ENCODE assay signal across 10 mouse cellular contexts in genomic region chr6:51174443-51175021, GRCm38 (mm10).
DNase-seq lines count a peak whose midpoint lies in the region; ATAC-seq and TF ChIP-seq lines count a peak whose summit lies in the region.
"Had no signal": no experiment of that assay in that cellular context is flagged by ENCODE, and none has a peak within 500 bp of the region (broad histone marks: within the 10 kb centered on the region; RNA-seq: fewer than 3 reads in every experiment).

No protein-coding gene starts in this region.

- no peak for TF ChIP-seq POLR2A in testis, adult 2 months (IDR thresholded peaks at IDR 0.05; ENCODE audit: control insufficient read depth, low read depth, low read length)

- H3K27me3 ChIP-seq in heart, embryonic 15.5 days = peaks cover 36% of the 10 kb centered on the region
- peaks cover 5% of the 10 kb centered on the region; the same call in 1 of the 2 replicates for H3K27me3 ChIP-seq in testis, adult 2 months (ENCODE audit: control insufficient read depth, insufficient read depth, low read length)
- no peaks in the 10 kb centered on the region for H3K27me3 ChIP-seq in limb, embryonic 11.5 days (ENCODE audit: control insufficient read depth, insufficient read depth, low read length)

- intact Hi-C loops in heart, postnatal 10 days (cut with DNase I) = loop anchor here (5.0 kb wide), 3 partner anchors 988 to 1143 kb away; partner anchors contain the start of genes Hoxa2 and Hoxa9

- H3K4me1 ChIP-seq in heart, embryonic 15.5 days (replicated peaks) = peaks cover 28% of the 10 kb centered on the region
- H3K4me1 ChIP-seq in testis, adult 2 months (ENCODE audit: control insufficient read depth, insufficient read depth, low read length) = peaks cover 9% of the 10 kb centered on the region
- peaks cover 20% of the 10 kb centered on the region for H3K4me1 ChIP-seq in limb, embryonic 11.5 days (ENCODE audit: control insufficient read depth, insufficient read depth, low read length)

- no peak overlapping the region for H3K9ac ChIP-seq in heart, embryonic 15.5 days
- H3K9ac ChIP-seq in limb, embryonic 11.5 days (ENCODE audit: low read length) = peak overlapping the region; percentile 85

- H3K9me3 ChIP-seq in heart, embryonic 15.5 days (replicated peaks) = no peaks in the 10 kb centered on the region
- no peaks in the 10 kb centered on the region for H3K9me3 ChIP-seq in limb, embryonic 11.5 days (ENCODE audit: control insufficient read depth, low read length)

- H3K27ac ChIP-seq in heart, embryonic 15.5 days = no peak overlapping the region
- H3K27ac ChIP-seq in testis, adult 2 months (ENCODE audit: control insufficient read depth, insufficient read depth, low read depth, low read length) = no peak overlapping the region
- H3K27ac ChIP-seq in limb, embryonic 11.5 days (replicated peaks; ENCODE audit: low read depth, low read length) = peak overlapping the region; percentile 96

- ATAC-seq in heart, embryonic 15.5 days (replicated peaks; ENCODE audit: insufficient number of reproducible peaks, insufficient read depth, low FRiP score, low read depth) = no peak
- no peak for ATAC-seq in limb, embryonic 11.5 days (ENCODE audit: insufficient number of reproducible peaks, low FRiP score, low TSS enrichment, low read depth)

- TF ChIP-seq CTCF in testis, adult 2 months (IDR thresholded peaks at IDR 0.05; ENCODE audit: control insufficient read depth, insufficient read depth, insufficient replicate concordance, low read depth, low read length) = no peak

- H3K4me2 ChIP-seq in heart, embryonic 15.5 days = peak overlapping the region; percentile 83
- peak overlapping the region; percentile 83 for H3K4me2 ChIP-seq in limb, embryonic 11.5 days (ENCODE audit: low read depth, severe bottlenecking)

- 19% methylated on average over 18 of the region's 18 CpGs for WGBS in heart, embryonic 15.5 days
- 1% methylated on average over 18 of the region's 18 CpGs for WGBS in limb, embryonic 11.5 days

- H3K36me3 ChIP-seq in heart, embryonic 15.5 days = no peaks in the 10 kb centered on the region
- H3K36me3 ChIP-seq in testis, adult 2 months (ENCODE audit: control insufficient read depth, insufficient read depth, low read length) = no peaks in the 10 kb centered on the region
- H3K36me3 ChIP-seq in limb, embryonic 11.5 days (ENCODE audit: control insufficient read depth, insufficient read depth, low read length) = no peaks in the 10 kb centered on the region

- H3K4me3 ChIP-seq in heart, embryonic 15.5 days = peak overlapping the region; percentile 48
- H3K4me3 ChIP-seq in testis, adult 2 months (ENCODE audit: control insufficient read depth, low read depth, low read length) = peak overlapping the region; percentile 38
- H3K4me3 ChIP-seq in limb, embryonic 11.5 days (ENCODE audit: low read depth, low read length) = peak overlapping the region; percentile 31; the same call in 1 of the 2 replicates

- no peak for DNase-seq in heart, postnatal 10 days
- DNase-seq in testis, postnatal 10 days (ENCODE audit: low spot score) = no peak
- peak; percentile 68 for DNase-seq in limb, embryonic 11.5 days (ENCODE audit: low spot score)
- peak; percentile 47 for DNase-seq in yolk sac, embryonic 10.5 days (ENCODE audit: low spot score)
- DNase-seq in spleen, postnatal 36 days (ENCODE audit: low spot score in 2 of 2) = no peak
- no peak for DNase-seq in cerebellum, postnatal 4 days (ENCODE audit: low spot score in 2 of 2)
- DNase-seq: cerebellum, adult 11-12 months; gastrocnemius, postnatal 36 days had no signal

Comparison
In these comparisons a context has a peak if more than half of its experiments do, and no peak if none do; other contexts are left out.
1. DNase-seq: peak in limb, embryonic 11.5 days (single experiment) and yolk sac, embryonic 10.5 days (single experiment); none in heart, postnatal 10 days (0 of 2), testis, postnatal 10 days (single experiment), spleen, postnatal 36 days (0 of 2) and cerebellum, postnatal 4 days (0 of 2).
2. Peak in every context shown above with its lines, with median percentiles within 50 percentile points of each other: H3K4me3 ChIP-seq.